Mouse (Mus musculus) bone marrow, adult 2 months (tissue): ENCODE measurements around the gene Jup. TPM values are rescaled to one million over a fixed set of nuclear protein-coding genes. Genes with fewer than 3 reads are reported as not detected.

ENCODE experiments used
- H3K27ac ChIP-seq: fragments of 200-500 bp; 2 replicates; pipeline ENCODE4 v1.5.1; 2012; ENCODE audit warnings: low read depth, mild to moderate bottlenecking, control low read depth, inconsistent platforms, low read length; ENCODE audit not compliant: control insufficient read depth, poor library complexity, insufficient read depth
- H3K4me1 ChIP-seq: fragments of 200-500 bp; 2 replicates; pipeline ENCODE4 v1.6.1; 2011; ENCODE audit warnings: low read length; ENCODE audit not compliant: control insufficient read depth, insufficient read depth
- H3K4me3 ChIP-seq: fragments of 200-500 bp; replicated peaks from 2 replicates; pipeline ENCODE3; 2011; ENCODE audit warnings: mild to moderate bottlenecking, low read depth, low read length, control low read depth; ENCODE audit not compliant: control insufficient read depth
- CTCF ChIP-seq: fragments of 200-500 bp; IDR thresholded peaks from 2 replicates; pipeline ENCODE4 v1.5.1; 2011; ENCODE audit warnings: low read length, control low read depth; ENCODE audit not compliant: control insufficient read depth, insufficient read depth
- POLR2A ChIP-seq: fragments of 200-500 bp; IDR thresholded peaks from 2 replicates; pipeline ENCODE4 v1.6.1; 2011; ENCODE audit warnings: low read depth, mild to moderate bottlenecking, control low read depth, low read length, borderline replicate concordance; ENCODE audit not compliant: control insufficient read depth
- WGBS: fragments of 180-500 bp; shearing (Covaris S2); methylation state at CpG from one replicate; pipeline ENCODE4 v1.1.7; 2018; 5-methylcytosine and 5-hydroxymethylcytosine counted together
- polyA plus RNA-seq: library from polyadenylated mRNA; stranded (reverse); fragments of >200 nt; gene quantifications from 2 replicates; pipeline ENCODE4 v1.2.4, GENCODE M21; 2011; ENCODE audit warnings: low replicate concordance; ENCODE audit not compliant: missing spikeins, insufficient read depth, insufficient read length

The Jup gene
- polyA plus RNA-seq, 1 experiment: 11.1 TPM

DNA sequence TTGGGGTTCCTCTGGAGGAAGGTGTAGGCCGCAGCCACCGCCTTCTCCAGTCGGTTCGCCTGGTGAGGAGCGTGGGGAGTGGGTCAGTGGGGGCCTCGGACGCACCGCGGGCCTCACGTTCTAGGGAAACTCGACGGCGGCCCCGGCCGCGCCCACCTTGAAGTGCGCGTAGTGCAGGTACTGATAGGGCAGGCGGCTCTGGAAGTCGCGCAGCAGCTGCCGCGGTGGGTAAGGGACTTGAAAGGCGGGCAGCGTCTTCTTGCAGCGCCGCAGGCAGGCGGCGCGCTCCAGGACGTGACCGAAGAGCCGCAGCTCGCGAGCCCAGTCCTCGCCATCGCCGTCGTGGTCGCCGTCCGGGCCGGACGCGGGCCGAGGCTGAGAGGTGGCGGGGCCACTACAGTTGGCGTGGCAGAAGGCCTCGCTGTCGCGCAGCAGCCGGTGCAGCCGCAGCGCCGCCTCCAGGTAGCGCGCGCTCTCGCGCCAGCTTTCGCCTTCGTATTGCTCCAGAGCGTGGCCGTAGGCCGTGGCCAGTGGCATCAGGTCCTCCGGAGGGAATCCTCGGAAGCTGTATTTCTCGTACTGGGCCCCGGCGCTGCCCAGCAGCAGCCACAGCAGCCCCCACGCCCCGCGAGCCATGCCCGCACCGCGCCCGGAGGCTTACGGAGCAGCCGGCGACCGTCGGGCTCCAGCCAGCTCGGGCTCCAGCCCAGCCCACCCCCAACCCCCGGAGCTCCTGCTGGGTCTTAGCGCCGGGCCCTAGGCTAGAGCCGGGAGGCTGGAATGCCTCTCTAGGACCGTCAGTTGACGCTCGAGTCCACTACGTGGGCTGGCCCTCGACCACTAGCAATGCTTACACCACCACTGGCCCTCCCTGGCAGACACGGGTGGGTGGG is 16.7 kb upstream of the Jup start, which contains the start of gene P3h4:
Gene P3h4, minus strand, starts transcription at position 816 of the 893 bp plus-strand sequence.
- Histone ChIP-seq H3K4me1 (no peaks in the 10 kb centered on the region), H3K27ac (peak within 1 kb of the TSS; percentile 20; the same call in 1 of the 2 replicates), H3K4me3 (peak within 1 kb of the TSS; percentile 22)
- TF ChIP-seq CTCF (peak; percentile 41; the same call in 1 of the 2 replicates), POLR2A (no peak)
- 8% methylated on average over 93 of the region's 93 CpGs for whole genome bisulfite sequencing

GRCm38 (mm10) chr11:100413541-100413940 is 16.0 kb upstream of the Jup start:
- WGBS: 86% methylated on average over 11 of the region's 11 CpGs
- Histone ChIP-seq H3K4me1 (no peaks in the 10 kb centered on the region), H3K27ac (no peak overlapping the region; the same call in 1 of the 2 replicates), H3K4me3 (no peak overlapping the region)
- TF ChIP-seq POLR2A (no peak), CTCF (no peak)

- 36% methylated on average over 11 of the region's 11 CpGs for WGBS
- no peak overlapping the region for H3K27ac ChIP-seq
- H3K4me3 ChIP-seq: no peak overlapping the region
- H3K4me1 ChIP-seq: no peaks in the 10 kb centered on the region
- TF ChIP-seq POLR2A (no peak), CTCF (no peak)
These were observed 14.2 kb upstream of the Jup start for GRCm38 (mm10) chr11:100411736-100412135.

DNA sequence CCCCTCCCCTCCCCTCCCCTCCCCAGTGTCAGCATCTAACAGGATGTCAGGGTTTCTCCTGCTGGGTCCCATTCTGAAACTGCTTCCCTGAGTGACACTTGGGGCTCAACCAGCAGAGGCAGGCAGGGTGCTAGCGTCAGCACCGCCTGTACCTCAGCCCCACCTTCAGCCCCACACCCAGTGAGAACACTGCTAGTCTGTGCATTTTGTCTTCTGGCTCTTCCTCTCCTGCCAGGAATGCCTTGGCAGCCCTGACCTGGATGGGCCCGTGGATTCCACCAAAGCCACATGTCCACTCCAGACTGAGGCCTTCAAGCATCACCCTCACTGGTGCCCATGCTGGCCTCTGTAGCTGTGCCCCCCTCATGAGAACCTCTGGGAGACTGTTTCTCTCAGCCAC is 12.1 kb upstream of the Jup start:
- H3K4me1 ChIP-seq: no peaks in the 10 kb centered on the region
- 87% methylated on average over 3 of the region's 3 CpGs for WGBS
- TF ChIP-seq CTCF (no peak), POLR2A (no peak)
- H3K27ac ChIP-seq: no peak overlapping the region
- H3K4me3 ChIP-seq: no peak overlapping the region

- no peaks in the 10 kb centered on the region for H3K4me1 ChIP-seq
- TF ChIP-seq CTCF (no peak), POLR2A (no peak)
- no peak overlapping the region for H3K27ac ChIP-seq
- WGBS: 88% methylated on average over 12 of the region's 12 CpGs
- H3K4me3 ChIP-seq: no peak overlapping the region
These were observed 11.4 kb upstream of the Jup start for GRCm38 (mm10) chr11:100408835-100409462.

DNA sequence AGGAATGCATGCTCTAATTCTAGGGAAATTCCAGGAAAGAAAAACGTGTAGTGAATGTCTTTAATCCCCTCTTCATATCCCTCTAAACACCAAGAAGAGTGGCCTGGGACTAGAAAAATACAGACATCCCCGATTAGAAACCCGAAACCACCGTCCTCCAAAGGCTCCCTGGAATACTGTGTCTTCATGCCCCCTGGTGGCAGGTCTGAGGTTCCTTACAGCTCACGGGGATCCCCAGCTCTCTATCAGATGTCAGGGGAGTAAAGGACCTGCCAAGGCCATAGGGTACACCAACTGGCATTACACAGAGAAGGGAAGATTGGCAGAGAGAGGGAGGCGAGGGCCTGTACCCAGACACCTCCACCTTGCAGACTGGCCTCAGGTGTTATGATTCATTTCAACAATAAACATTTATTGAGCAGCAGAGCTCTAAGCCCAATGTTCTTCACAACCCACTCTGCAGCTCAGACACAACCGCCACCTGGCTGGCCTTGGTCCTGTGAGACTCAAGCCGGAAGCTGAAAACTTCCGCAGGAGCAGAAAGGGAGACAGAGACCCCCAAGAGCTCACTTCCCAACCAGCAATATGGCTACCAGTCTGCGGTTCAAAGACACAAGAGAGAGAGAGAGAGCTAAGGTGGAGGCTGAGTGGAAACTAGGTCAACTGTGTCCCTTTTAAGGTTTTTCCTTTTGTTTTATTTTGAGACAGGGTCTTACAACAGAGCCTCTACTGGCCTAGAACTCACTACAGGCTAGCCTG is 10.7 kb upstream of the Jup start:
- Histone ChIP-seq H3K4me3 (no peak overlapping the region), H3K4me1 (no peaks in the 10 kb centered on the region), H3K27ac (no peak overlapping the region)
- 36% methylated on average over 10 of the region's 10 CpGs for WGBS
- peak; percentile 56 for TF ChIP-seq CTCF
- no peak for TF ChIP-seq POLR2A

DNA sequence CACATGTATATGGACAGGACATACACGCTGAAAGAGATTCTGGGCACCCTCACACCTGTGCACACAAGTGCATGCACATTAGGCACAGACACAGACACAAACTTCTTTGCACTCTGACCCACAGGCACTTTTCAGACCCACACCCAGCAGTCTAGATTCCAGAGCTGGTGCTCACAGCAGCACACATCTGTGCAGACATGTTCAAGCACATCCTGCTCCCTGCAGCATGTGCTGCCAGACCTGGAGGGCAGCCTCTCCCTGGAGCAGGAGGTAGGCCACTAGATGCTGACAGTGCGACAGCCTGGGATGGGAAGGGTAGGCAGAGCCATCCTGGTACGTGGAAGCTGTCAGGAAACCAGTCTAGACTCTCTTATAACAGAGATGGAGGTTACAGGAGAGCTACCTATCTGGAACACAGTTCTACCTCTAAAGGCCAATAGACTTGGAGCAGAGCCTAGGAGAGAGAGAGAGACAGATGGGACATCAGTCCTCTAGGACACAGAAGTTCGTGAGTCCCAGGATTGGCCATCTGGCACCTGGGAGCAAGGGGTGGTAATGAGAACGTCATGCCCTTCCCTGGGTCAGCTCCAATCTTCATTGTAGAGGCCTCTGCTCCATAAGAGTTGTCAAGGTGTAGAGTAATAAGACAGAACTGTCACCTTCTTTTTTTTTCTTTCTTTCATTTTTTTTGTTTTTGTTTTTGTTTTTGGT is 9.6 kb upstream of the Jup start:
- H3K27ac ChIP-seq: no peak overlapping the region
- WGBS: 79% methylated on average over 5 of the region's 5 CpGs

More for the DNA sequence above, 9.6 kb upstream of the Jup start:
- TF ChIP-seq CTCF (no peak), POLR2A (no peak)
- H3K4me1 ChIP-seq: no peaks in the 10 kb centered on the region
- H3K4me3 ChIP-seq: no peak overlapping the region
